Mouse (Mus musculus) heart, postnatal 36 days (tissue): ENCODE data around the gene Psd. TPM values are rescaled to one million over a fixed set of nuclear protein-coding genes. Genes with fewer than 3 reads are reported as not detected.

ENCODE experiments used
- DNase-seq, 2 experiments: peaks; one replicate each; pipeline ENCODE4 v3.0.0; 2021 to 2022
- intact Hi-C: fragments of 180-260 bp; cut with DNase I; formaldehyde crosslinking; loops from one replicate; pipeline ENCODE4 v1.15.1; 2025
- total RNA-seq, 2 experiments: library from RNA; stranded (reverse); gene quantifications; 2 replicates each; pipeline ENCODE4 v1.2.3; 2021

The Psd gene
- total RNA-seq, 2 experiments from 2014 or later, result 0.57 to 1.3 TPM

DNA sequence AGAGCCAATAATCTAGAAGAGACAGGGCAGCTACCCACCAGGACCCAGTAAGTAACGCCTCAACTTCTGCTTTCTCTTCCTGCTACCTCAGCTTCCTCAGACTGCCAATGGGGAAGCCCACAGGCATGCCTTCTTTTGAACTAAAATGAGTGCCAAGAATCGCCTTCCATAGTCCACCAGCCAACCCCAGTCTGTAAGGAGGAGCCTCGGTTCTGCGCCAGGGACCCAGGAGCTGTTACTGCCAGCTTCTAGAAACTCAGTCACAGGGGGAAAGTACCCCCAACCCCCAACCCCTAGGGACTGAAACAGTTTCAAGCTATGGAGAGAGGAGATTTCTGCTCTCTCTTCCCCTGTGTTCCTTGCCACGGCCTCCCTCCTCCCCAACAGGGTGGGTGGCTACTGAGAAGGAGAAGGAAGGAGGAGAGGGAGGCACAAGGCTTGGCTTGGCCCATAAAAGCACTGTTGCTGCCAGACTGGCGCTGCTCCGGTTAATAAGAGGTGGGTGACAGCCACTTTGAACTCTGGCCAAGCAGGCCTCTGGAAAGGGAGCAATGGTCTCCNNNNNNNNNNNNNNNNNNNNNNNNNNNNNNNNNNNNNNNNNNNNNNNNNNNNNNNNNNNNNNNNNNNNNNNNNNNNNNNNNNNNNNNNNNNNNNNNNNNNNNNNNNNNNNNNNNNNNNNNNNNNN, 12.5 kb upstream of the Psd start:
- peak; percentile 55 to 68 for DNase-seq
- intact Hi-C loops, result loop anchor here (2.0 to 5.0 kb wide), 2 partner anchors 17 to 103 kb away; no protein-coding TSS in a partner anchor

- intact Hi-C loops, result loop anchor here (1.0 to 5.0 kb wide), 3 partner anchors 18 to 103 kb away; no protein-coding TSS in a partner anchor
- no peak for DNase-seq
These were observed 12.0 kb upstream of the Psd start for GRCm38 (mm10) chr19:46338942-46339286.

DNA sequence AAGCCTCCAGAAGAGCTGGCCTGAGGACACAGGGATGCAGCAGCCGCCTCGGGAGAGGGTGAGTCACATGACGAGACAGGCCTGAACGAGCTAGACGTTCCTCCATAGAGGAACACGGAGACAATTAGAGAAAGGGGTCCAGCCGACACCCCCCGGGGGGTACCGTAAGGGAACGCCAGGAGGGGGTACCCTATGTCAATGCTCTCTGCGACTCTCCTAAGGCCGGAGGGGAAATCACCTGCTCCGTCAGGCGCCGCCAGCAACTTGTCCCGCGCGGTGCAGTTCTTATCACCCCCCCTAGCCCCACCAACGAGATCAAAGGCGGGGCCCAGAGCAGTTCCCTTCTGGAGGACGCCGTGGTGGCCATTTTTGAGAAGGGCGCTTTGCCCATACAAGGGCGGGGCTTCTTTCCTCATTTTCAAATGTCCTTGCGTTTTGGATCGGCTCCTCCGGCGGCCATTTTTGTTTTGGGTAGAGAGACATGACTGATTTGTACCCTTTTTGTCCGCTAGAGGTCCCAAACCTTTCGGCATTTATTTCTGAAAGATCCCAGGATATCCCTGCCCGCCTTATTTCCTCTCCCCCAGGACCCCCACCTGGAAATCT, 11.5 kb upstream of the Psd start, which contains the start of gene Cuedc2:
Cuedc2 (minus strand) TSS at position 372 of the 606 bp plus-strand sequence.
- peak; percentile 98 to 100 for DNase-seq
- intact Hi-C loops, result loop anchor here (1.0 to 5.0 kb wide), 3 partner anchors 18 to 104 kb away; no protein-coding TSS in a partner anchor

DNA sequence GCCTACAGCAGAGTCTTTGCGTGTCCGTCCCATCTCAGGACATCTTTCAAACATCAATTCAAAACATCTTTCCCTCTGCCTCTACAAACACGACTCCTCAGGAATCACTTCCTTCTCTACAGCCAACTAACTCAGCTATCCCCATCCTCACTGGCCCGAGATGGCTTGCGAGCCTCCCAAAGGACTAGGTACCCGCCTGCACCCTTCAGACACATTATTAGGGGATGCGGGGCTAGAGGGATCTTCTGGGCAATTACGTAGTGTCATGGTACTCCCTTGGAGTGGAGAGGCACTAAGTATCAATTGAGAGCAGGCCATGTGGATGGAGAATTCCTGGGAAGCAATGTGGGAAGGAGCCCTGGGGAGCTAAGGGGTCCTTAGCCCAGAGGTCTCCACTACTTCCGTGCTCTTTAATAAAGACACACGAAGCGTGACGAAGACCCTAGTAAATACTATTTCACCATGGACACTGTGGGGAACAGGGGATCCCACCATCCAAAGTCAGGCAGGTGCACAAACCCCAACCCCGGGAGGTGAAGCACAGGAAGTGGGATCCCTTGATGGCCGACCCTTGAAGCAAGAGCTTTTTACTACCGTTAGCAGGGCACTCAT, 10.9 kb upstream of the Psd start:
- intact Hi-C loops, result loop anchor here (1.0 to 5.0 kb wide), 3 partner anchors 19 to 104 kb away; no protein-coding TSS in a partner anchor
- no peak for DNase-seq

DNA sequence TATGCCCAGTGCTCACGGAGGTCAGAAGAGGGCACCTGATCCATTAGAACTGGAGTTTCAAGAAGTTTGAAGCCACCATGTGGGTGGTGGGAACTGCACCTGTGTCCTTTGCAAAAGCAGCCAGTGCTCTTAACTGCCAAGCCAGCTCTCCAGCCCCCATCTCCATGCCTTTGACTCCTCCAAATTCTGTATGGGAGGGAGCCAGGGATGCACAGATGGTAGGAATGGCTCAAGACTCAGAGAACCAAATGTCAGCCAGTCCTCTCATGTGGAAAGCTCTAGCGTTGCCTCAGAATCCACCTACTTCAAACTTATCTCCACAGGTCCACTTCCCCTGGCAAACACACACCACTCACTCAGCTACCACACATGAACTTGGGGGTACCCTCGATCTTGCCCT, 7.0 kb upstream of the Psd start:
- no peak for DNase-seq
- intact Hi-C loops, result no loop called here

DNA sequence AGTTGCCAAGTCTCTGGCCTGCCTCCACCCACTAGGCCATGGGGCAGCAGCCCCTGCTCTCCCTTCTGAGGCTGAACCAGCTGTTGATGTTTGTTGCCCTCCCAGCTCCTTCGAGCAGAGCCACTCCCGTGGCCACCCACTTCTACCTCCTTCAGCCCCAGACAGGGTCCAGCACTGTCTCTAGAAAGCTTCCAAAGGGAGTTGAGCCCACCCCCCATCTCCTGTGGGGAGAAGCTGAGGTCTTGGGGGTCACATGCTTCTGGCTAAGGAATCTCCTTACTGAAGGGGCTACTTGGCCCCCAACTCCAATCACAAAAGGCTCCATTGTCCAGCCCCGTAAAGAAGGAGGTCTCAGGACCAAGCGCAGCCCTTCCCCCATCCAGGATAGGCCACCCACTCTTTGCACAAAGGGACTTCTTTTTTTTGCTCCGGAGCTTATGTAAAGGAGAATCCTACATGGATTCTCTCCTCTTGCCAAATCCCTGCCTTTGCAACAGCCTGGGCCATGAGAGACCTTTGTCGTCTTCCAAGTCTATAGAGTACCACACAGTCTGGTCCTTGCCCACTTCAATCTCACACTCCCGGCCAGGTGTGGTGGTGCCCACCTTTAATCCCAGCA, 5.9 kb upstream of the Psd start:
- intact Hi-C loops, result no loop called here
- DNase-seq, result no peak

GRCm38 (mm10) chr19:46331936-46332335, 5.0 kb upstream of the Psd start:
- intact Hi-C loops, result no loop called here
- no peak for DNase-seq

DNA sequence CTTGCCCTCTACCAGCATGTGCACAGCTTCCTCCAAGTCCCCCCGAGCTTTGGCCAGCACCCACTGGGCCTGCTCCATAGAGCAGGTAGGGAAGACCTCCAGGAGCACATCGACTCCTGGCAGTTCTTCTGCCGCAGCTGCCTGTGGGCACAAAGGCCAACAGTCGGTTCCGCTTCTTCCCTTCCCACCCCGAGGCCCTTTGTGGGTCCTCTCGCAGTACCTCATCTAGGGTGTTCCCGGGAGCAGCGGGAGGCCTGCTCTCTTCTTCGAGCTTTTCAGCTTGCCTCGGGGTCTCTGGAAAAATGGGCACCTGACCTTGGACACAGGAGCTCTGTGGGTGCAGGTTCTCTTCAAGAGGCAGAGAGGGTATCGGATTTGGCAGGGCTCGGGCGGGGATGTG, 4.4 kb upstream of the Psd start:
- intact Hi-C loops, result no loop called here
- no peak for DNase-seq

- intact Hi-C loops, result no loop called here
- DNase-seq, result no peak
These were observed 3.7 kb upstream of the Psd start for GRCm38 (mm10) chr19:46330696-46331095.

DNA sequence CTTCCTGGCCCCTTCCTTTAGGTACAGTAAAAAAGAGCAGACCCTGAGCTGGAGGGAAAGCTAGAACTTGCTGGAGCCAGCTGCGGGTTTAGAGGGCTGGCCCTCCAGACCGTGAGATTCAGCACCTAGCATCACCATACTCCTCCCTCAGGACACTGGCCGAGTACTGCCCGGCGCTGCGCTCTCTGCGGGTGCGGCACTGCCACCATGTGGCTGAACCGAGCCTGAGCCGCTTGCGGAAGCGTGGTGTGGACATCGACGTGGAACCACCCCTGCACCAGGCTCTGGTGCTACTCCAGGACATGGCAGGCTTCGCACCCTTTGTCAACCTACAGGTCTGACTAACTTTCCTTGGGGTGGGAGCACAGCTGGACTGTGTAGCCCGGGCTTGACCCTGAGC, 3.0 kb upstream of the Psd start:
- DNase-seq, result peak; percentile 82 to 83
- intact Hi-C loops, result loop anchor here (2.0 kb wide), 1 partner anchor 251 kb away; no protein-coding TSS in a partner anchor

DNA sequence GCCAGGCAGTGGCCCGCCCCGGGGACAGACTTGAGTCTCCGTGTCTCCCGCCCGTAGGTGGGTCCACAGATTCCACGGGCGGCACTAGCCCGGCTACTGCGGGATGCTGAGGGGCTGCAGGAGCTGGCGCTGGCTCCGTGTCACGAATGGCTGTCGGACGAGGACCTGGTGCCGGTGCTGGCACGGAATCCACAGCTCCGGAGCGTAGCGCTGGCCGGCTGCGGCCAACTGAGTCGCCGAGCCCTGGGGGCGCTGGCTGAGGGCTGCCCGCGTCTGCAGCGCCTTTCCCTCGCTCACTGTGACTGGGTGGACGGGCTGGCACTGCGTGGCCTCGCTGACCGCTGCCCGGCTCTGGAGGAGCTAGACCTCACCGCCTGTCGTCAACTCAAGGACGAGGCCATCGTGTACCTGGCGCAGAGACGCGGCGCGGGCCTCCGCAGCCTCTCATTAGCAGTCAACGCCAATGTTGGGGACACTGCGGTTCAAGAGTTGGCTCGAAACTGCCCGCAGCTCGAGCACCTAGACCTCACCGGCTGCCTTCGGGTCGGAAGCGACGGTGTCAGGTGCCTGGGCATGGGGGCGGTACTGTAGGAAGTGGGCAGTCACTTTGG, 2.2 kb upstream of the Psd start:
- intact Hi-C loops, result loop anchor here (2.0 kb wide), 1 partner anchor 250 kb away; no protein-coding TSS in a partner anchor
- DNase-seq, result no peak

DNA sequence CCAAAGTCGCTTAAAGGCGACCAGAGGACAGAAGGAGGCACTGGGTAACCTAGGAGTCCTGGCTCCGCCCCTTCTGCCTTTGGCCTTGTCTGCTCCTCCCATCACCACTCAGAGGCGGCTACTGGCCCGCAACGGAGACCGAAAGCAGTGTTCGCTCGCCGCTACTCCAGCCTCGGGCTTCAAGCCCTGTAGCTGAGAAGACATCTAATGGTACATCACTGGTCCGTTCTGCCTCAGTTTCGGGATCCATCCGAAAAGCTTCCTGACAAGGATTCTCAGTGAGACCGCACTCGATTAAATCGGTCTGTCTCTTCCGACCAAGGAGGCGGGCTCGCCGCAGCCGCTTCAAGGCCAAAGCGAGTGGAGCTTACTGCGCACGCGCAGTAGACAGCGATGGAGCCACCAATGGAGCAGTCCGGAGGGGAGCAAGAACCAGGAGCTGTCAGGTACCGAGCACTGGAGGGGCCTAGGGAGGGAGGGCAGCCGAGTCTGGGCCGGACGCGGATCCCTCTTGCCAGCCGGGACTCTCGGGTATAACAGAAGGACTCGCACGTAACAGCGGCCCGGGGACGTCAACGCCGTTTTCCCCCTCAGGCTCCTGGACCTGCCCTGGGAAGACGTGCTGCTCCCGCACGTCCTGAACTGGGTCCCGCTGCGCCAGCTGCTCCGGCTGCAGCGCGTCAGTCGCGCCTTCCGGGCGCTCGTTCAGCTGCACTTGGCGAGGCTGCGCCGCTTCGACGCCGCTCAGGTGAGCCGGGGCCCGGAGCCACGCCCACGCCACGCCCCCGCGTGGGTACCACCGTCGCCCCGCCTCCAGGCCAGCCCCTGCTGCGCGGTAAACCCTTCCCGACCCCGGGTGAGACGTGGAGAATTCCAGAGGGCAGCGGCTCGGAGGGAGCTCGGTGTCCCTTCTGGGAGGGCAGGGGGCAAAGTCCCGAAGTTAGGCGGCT, 1.4 kb upstream of the Psd start, which contains the start of gene Fbxl15:
Fbxl15 (plus strand) TSS at position 104 of the 950 bp plus-strand sequence.
- intact Hi-C loops, result loop anchor here (1.0 to 2.0 kb wide), 2 partner anchors 24 to 250 kb away; partner anchors contain the start of gene Nfkb2
- peak; percentile 90 to 97 for DNase-seq

DNA sequence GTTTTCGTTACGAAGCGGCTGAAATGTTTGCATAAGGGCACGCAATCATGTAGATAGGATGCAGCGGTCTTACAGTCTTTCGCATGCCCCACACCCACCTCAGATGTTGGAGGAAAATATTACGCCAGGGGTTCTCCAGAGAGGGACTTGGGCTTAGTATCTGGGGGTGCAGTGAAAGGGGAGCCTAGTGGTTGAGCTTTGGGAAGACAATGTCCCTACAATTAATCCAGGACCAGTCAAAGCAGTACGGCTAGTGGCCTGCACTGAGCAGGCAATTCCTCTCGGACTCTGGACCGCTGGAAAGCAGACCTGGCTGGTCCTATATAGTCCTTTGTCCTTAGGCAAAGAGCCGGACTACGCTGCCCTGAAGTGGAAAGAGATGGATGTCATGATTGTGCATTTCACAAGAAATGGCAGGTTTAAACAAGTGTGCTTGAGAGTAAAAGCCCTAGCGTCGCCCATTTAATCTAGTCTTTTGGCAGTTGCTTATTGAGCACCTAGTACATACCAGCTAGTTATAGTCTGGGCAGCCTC, 642 bp upstream of the Psd start:
- intact Hi-C loops, result loop anchor here (1.0 to 2.0 kb wide), 2 partner anchors 23 to 249 kb away; partner anchors contain the start of gene Nfkb2

DNA sequence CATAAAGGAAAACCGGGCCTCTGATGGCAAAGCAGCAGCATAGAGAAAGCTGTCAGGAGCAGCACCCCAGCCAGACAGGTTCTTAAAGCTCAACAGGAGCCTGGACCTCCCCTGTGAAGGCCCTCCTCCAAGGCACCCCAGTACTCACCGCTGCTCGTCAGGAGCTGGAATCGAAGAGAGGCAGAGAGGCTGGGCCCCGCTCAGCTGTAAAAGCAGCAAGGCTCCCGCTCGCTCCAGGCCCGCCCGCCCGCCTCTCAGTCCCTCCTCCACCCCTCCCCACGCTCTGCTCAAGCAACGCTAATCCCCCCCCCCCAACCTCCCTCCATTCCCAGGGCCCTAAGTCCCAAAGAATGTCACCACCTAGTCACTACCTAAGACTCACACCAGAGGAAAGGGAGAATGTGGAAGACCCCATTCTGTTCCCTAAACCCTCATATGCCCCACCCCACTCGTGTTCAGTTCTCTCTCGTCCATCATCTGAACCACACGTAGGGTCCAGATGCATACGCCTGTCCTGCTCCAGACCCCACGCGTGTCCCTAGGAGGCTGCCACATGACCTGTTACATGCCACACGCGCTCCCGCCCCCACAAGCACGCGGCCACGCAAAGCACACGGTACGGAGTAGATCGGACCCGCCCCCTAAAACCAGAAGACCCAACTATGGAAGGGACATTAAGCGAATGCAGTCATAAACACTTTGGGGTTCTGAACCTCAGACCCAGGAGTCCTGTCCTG, 769 bp downstream of the Psd start:
- intact Hi-C loops, result no loop called here
- DNase-seq, result no peak

More for the DNA sequence above, 642 bp upstream of the Psd start:
- DNase-seq, result no peak

DNA sequence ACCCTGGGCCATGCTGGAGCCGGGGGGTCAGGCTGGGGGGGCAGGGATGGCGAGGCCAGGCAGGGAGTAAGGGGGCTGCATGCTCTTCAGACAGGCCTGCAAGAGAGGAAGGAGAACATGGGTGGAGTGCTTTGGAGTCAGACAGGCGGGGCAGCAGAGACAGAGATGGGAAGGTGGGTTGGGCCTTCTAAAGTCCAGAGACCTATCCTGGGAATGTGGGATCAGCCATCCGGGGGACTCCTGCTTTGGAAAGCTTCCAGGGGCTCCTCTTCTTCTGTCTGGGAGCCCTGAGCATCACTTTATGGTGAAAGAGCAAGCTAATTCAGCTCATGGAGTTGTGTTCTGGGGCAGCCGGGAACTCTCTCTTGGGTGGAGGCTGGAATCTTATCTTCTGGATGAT, 2.0 kb downstream of the Psd start:
- intact Hi-C loops, result no loop called here
- no peak for DNase-seq

- intact Hi-C loops, result no loop called here
- no peak for DNase-seq
These were observed 2.6 kb downstream of the Psd start for GRCm38 (mm10) chr19:46324366-46324765.

DNA sequence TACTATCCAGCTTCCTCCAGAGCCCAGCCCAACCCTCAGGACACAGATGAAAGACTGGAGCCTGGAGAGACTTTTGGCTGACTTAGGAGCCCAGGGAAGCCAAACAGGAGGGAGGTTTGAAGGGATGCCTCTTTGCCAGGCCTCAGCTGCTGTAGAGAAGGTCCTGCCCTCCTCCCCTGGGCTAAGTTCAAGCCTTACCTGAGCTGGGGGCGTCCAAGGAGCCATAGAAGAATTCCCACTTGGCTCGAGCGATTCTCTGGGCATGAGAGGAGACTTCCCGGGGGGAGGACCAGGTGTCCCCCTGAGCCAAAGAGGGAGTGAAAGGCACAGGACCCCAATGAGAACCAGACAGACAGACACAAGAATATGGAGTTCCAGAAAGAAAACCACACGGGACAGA, 3.2 kb downstream of the Psd start:
- no peak for DNase-seq
- intact Hi-C loops, result no loop called here

- intact Hi-C loops, result no loop called here
- DNase-seq, result no peak
These were observed 3.9 kb downstream of the Psd start for GRCm38 (mm10) chr19:46322996-46323572.
